10 mouse cellular contexts compared by ENCODE assay signal in genomic region chr6:38031924-38032540, GRCm38 (mm10). TPM values are rescaled to one million over a fixed set of nuclear protein-coding genes. Genes with fewer than 3 reads are reported as not detected.
DNase-seq lines count a peak whose midpoint lies in the region; ATAC-seq lines count a peak whose summit lies in the region.
"Had no signal": no experiment of that assay in that cellular context is flagged by ENCODE, and none has a peak within 500 bp of the region (broad histone marks: within the 10 kb centered on the region; RNA-seq: fewer than 3 reads in every experiment).

No protein-coding gene starts in this region.

- 0 out of 2 replicates have a peak, but pooled peaks have one; percentile 43 for ATAC-seq in forebrain, embryonic 15.5 days (replicated peaks)
- no peak for ATAC-seq in forebrain, embryonic 13.5 days
- no peak for ATAC-seq in erythroid progenitor cell, adult 5-6 weeks (replicated peaks; ENCODE audit: low FRiP score, poor library complexity, severe bottlenecking)

- H3K9me3 ChIP-seq in forebrain, embryonic 15.5 days, result no peaks in the 10 kb centered on the region
- H3K9me3 ChIP-seq in forebrain, embryonic 13.5 days (replicated peaks), result no peaks in the 10 kb centered on the region

- H3K27me3 ChIP-seq in forebrain, embryonic 15.5 days, result no peaks in the 10 kb centered on the region
- no peaks in the 10 kb centered on the region for H3K27me3 ChIP-seq in forebrain, embryonic 13.5 days

- intact Hi-C loops in left cerebral cortex, postnatal 10 days (cut with DNase I), result no loop called here

- 52% methylated on average over 7 of the region's 7 CpGs for WGBS in forebrain, embryonic 15.5 days
- WGBS in forebrain, embryonic 13.5 days, result 67% methylated on average over 7 of the region's 7 CpGs

- H3K4me2 ChIP-seq in forebrain, embryonic 15.5 days (replicated peaks), result no peak overlapping the region
- no peak overlapping the region for H3K4me2 ChIP-seq in forebrain, embryonic 13.5 days

- no peaks in the 10 kb centered on the region for H3K4me1 ChIP-seq in forebrain, embryonic 15.5 days
- H3K4me1 ChIP-seq in forebrain, embryonic 13.5 days, result peaks cover 2% of the 10 kb centered on the region; the same call in 1 of the 2 replicates

- H3K36me3 ChIP-seq in forebrain, embryonic 15.5 days, result no peaks in the 10 kb centered on the region
- H3K36me3 ChIP-seq in forebrain, embryonic 13.5 days (ENCODE audit: poor library complexity, severe bottlenecking), result no peaks in the 10 kb centered on the region

- no peak overlapping the region for H3K27ac ChIP-seq in forebrain, embryonic 15.5 days (replicated peaks)
- no peak overlapping the region for H3K27ac ChIP-seq in forebrain, embryonic 13.5 days
- H3K27ac ChIP-seq: liver, embryonic 14.5 days had no signal

- peak; percentile 14 to 63 for DNase-seq in left cerebral cortex, postnatal 10 days (ENCODE audit: extremely low spot score in 1 of 2, low spot score in 2 of 2)
- no peak for DNase-seq in left cerebral cortex, adult 9 months (ENCODE audit: low spot score in 2 of 2)
- peak; percentile 33 to 69 for DNase-seq in kidney, postnatal 36 days
- DNase-seq in right cerebral cortex, postnatal 14 days, result peak; percentile 58
- DNase-seq in urinary bladder, adult 2 months (ENCODE audit: low spot score), result no peak
- DNase-seq: gastrocnemius, postnatal 25 days had no signal

- no peak overlapping the region for H3K4me3 ChIP-seq in forebrain, embryonic 15.5 days
- no peak overlapping the region for H3K4me3 ChIP-seq in forebrain, embryonic 13.5 days

- H3K9ac ChIP-seq in forebrain, embryonic 15.5 days (replicated peaks), result no peak overlapping the region
- no peak overlapping the region for H3K9ac ChIP-seq in forebrain, embryonic 13.5 days
- H3K9ac ChIP-seq: liver, embryonic 14.5 days had no signal

RNA-seq across cellular contexts. Expression of gene Svopl, which starts 14.8 kb away (rescaled TPM):
- polyA plus RNA-seq in forebrain, embryonic 15.5 days (2015; fragmentation: Nextera tagmentation; extraction: Ambion mirVana), result 0.64 and 1.0 TPM in 2 replicates
- 0.36 and 0.93 TPM in 2 replicates for polyA plus RNA-seq in forebrain, embryonic 13.5 days (2015; fragmentation: Nextera tagmentation; extraction: Ambion mirVana)
- under 1 TPM in 1 of 2 experiments, not detected in 1; 0.32 TPM for total RNA-seq in left cerebral cortex, postnatal 10 days (2021)
- not detected in 2 replicates for total RNA-seq in erythroid progenitor cell, adult 5-6 weeks (2015; ENCODE audit: low replicate concordance)
- total RNA-seq in erythroid progenitor cell, adult 5-6 weeks (2017; ENCODE audit: low replicate concordance), result not detected in 2 replicates
- 1.8 and 2.2 TPM in 2 replicates for polyA plus RNA-seq in urinary bladder, adult 2 months (2012; rRNA removed)

Comparison
In these comparisons a context has a peak if more than half of its experiments do, and no peak if none do; other contexts are left out.
1. DNase-seq: peak in left cerebral cortex, postnatal 10 days (2 of 2), kidney, postnatal 36 days (2 of 2) and right cerebral cortex, postnatal 14 days (single experiment); none in left cerebral cortex, adult 9 months (0 of 2) and urinary bladder, adult 2 months (single experiment).